Mouse (Mus musculus) layer of hippocampus, postnatal 10 days (tissue): ENCODE data around the gene Glyatl3. TPM values are rescaled to one million over a fixed set of nuclear protein-coding genes. Genes with fewer than 3 reads are reported as not detected.

ENCODE experiments used
- DNase-seq, 2 experiments: peaks; one replicate each; pipeline ENCODE4 v3.0.0; 2021; ENCODE audit warnings: low spot score in 2 of 2
- total RNA-seq, 2 experiments: library from RNA; stranded (reverse); gene quantifications; 2 replicates each; pipeline ENCODE4 v1.2.3; 2021

Gene Glyatl3
- total RNA-seq, 2 experiments from 2014 or later, result not detected

DNA sequence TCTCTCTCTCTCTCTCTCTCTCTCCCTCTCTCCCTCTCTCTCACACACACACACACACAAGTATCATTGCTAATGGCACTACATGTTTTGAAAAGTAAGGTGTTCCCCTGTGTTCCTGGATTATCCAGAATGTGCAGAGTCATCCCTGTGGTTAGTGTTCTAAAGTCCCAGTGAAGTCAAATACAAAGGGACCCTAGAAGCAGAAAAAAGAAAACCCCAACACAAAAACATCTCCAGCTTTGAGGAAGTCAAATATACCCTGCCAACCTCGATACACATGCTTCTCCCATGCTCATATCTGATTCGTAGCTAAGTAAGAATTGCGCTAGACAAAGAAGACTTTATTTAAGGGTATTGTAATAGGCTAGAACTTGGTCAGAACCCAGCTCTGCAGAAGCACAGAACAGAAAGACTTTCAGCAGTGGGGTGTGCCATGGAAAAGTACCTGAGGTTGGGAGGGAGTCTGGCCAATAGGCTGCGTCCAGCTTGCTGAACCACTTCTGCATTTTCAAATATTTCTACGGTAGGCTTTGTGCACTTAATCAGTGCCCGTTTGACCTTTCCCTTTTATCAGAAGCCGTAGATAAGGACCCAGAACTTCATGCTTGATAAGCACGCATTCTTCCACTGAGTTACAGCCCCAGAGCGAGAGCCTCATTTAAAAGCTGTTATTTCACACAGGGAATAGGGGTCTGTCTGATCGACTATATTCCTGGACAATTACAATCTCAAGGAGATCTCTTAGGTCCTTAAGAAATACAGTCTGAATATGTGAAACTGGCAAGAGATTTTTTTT is 45.0 kb downstream of the Glyatl3 start:
- DNase-seq, result no peak

DNA sequence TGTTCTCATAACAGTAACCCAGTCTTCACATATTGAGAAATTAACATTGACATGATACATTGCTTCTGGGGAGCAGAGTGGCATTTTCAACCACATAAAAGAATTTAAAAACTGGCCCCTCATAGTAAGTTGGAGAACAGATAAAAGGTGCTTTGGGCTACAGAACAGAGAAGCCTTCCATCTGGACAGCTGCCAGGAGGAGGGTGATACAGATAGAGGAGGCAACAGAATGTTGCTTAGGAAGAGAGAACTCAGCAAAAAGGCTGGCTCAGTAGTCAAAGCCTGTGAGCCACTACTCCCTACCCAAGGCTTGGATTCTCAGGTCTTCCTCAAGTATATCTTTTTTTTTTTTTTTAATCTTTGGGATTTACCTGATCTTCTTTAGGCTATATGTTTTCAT is 59.1 kb downstream of the Glyatl3 start:
- no peak for DNase-seq

Other genes with a start within 250 kb of the Glyatl3 start
- gene Esp1, start 187.2 kb downstream of the Glyatl3 start, total RNA-seq, result not detected
- gene Crisp2, start 107.3 kb downstream of the Glyatl3 start, total RNA-seq, result not detected
- not detected for gene Rhag, start 103.2 kb downstream of the Glyatl3 start, total RNA-seq
- gene 9130008F23Rik, start 33.8 kb downstream of the Glyatl3 start, total RNA-seq, result under 1 TPM; 0.53 to 0.69 TPM
- gene Mut, start 20.3 kb upstream of the Glyatl3 start, total RNA-seq, result 10 to 100 TPM; 33.7 to 34.4 TPM
- 1 to 10 TPM; 5.1 to 6.3 TPM for gene Cenpq, start 20.7 kb upstream of the Glyatl3 start, total RNA-seq